Mouse (Mus musculus) liver, adult 2 months (tissue): ENCODE measurements at regions not wholly inside any gene's neighbourhood (a gene's known extent, or its start where the extent isn't known, plus 50 kb on each side); places are given as distances from the start of the nearest gene placed in this dataset.

Experiments used
- DNase-seq: peaks from one replicate; pipeline ENCODE4 v3.0.0-alpha.2; 2011; ENCODE audit warnings: low read depth, low spot score; ENCODE audit errors: extremely low read depth
- H3K27ac ChIP-seq: fragments of 200-500 bp; replicated peaks from 2 replicates; pipeline ENCODE4 v1.5.1; 2012; ENCODE audit warnings: low read depth, mild to moderate bottlenecking, control low read depth, inconsistent platforms, low read length; ENCODE audit not compliant: insufficient read depth
- H3K27me3 ChIP-seq: fragments of 200-500 bp; 2 replicates; pipeline ENCODE4 v1.6.1; 2012; ENCODE audit warnings: mild to moderate bottlenecking, moderate library complexity, low read length, inconsistent platforms; ENCODE audit not compliant: control insufficient read depth, insufficient read depth
- H3K36me3 ChIP-seq: fragments of 200-500 bp; 2 replicates; pipeline ENCODE4 v1.6.1; 2012; ENCODE audit warnings: low read length, inconsistent platforms; ENCODE audit not compliant: control insufficient read depth, insufficient read depth
- H3K4me1 ChIP-seq: fragments of 200-500 bp; 2 replicates; pipeline ENCODE4 v1.6.1; 2011; ENCODE audit warnings: low read length; ENCODE audit not compliant: control insufficient read depth, insufficient read depth
- H3K4me3 ChIP-seq: fragments of 200-500 bp; 2 replicates; pipeline ENCODE4 v1.5.1; 2011; ENCODE audit warnings: low read depth, mild to moderate bottlenecking, control low read depth, low read length, moderate library complexity; ENCODE audit not compliant: insufficient read depth
- H3K79me2 ChIP-seq: fragments of 200-500 bp; 2 replicates; pipeline ENCODE4 v1.6.1; 2012; ENCODE audit warnings: inconsistent platforms, mild to moderate bottlenecking, low read length, moderate library complexity; ENCODE audit not compliant: control insufficient read depth, insufficient read depth
- H3K9ac ChIP-seq: fragments of 200-500 bp; 2 replicates; pipeline ENCODE4 v1.6.1; 2012; ENCODE audit warnings: low read depth, mild to moderate bottlenecking, control low read depth, inconsistent platforms, low read length
- CTCF ChIP-seq: fragments of 200-500 bp; IDR thresholded peaks from 2 replicates; pipeline ENCODE4 v1.5.1; 2011; ENCODE audit warnings: low read depth, low read length, control low read depth
- POLR2A ChIP-seq: fragments of 200-500 bp; IDR thresholded peaks from 2 replicates; pipeline ENCODE4 v1.6.1; 2011; ENCODE audit warnings: low read length, control low read depth; ENCODE audit not compliant: insufficient read depth; ENCODE audit errors: extremely low read depth
- WGBS: fragments of 180-500 bp; shearing (Covaris S2); methylation state at CpG from one replicate; pipeline ENCODE4 v1.1.7; 2018; 5-methylcytosine and 5-hydroxymethylcytosine counted together

DNA sequence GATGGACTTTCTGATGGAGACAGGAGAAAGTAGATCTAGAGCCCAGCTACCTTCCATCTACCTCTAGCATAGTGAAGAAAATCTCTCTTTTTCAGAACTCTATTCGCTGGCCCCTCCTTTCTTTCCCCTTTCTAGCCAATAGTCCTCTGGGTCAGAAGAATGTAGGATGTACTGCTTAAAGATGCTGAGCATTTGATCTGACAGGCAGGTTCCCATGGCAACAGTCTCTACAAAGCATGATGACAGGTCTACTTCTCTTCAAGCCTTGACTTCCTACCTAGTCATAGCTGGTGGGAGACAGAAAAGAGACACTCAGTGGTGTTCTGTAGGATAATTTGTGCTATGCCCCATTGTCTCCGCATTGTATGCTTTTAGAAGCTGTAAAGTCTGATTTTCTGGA lies 112.0 kb downstream of the Olfr721-ps1 start:
- no peaks in the 10 kb centered on the region for H3K36me3 ChIP-seq
- H3K4me3 ChIP-seq: no peak overlapping the region
- H3K79me2 ChIP-seq: no peaks in the 10 kb centered on the region
- no peaks in the 10 kb centered on the region for H3K27me3 ChIP-seq
- 74% methylated on average over 2 of the region's 2 CpGs for WGBS
- no peak for TF ChIP-seq CTCF
- no peak for TF ChIP-seq POLR2A
- no peaks in the 10 kb centered on the region for H3K4me1 ChIP-seq
- DNase-seq: no peak
- no peak overlapping the region for H3K27ac ChIP-seq
- no peak overlapping the region for H3K9ac ChIP-seq

DNA sequence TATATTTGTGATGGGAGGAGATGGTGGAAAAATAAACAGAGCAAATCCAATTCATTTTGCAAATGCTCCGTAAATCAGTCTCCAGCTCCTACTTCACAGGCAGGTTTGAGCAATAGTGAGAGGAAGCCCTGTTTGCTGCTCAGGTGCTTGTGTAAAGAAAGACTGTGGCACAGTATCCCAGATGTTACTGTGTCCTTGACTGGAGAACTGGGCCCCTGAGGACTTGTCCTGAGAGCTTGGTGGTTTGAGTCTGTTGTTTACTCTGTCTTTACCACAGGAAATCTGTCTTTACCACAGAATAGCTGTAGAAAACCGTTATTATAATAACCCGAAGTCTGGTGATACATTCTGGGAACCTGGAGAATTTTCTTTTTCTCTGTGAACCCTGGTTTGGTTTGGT lies 112.4 kb downstream of the Olfr721-ps1 start:
- 40% methylated on average over 3 of the region's 3 CpGs for WGBS

DNA sequence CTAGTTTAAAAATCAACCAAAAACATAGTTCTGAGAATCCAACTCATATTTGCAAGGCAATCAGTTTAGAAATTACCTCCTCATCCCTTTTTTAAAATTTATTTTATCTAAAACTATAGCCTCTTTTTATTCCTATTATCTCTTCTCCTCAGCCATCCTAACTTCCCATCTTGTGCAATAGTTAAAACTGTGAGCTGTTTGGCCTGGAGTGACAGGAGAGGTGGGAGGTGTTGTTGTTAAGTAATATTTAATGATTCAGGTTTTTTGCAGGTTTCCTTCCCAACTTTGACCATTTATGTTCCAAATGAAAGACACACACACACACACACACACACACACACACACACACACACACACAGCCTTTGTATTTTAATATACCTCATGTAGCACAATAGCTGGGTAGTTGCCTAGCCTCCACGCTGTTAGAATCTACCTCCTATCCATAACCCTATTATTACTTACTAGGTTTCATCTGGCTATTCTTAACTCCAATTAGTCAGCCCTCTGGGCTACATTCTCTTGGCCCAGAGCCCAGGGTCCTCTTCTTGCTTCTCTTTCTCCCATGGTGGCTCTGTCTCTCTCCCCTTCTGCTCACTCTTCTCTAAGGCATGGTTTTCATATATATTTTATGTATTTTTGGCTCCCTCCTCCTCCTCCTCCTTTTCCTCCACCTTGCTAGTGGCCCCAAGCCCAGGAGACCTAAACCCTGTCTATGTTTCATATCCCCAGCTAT lies 113.5 kb downstream of the Olfr721-ps1 start:
- WGBS: 95% methylated on average over 1 of the region's 1 CpGs

More for the DNA sequence above, 112.4 kb downstream of the Olfr721-ps1 start:
- no peak overlapping the region for H3K27ac ChIP-seq
- H3K4me3 ChIP-seq: no peak overlapping the region
- H3K27me3 ChIP-seq: no peaks in the 10 kb centered on the region
- no peak overlapping the region for H3K9ac ChIP-seq
- no peaks in the 10 kb centered on the region for H3K36me3 ChIP-seq
- no peak for DNase-seq
- TF ChIP-seq POLR2A: no peak
- TF ChIP-seq CTCF: no peak
- H3K4me1 ChIP-seq: no peaks in the 10 kb centered on the region
- H3K79me2 ChIP-seq: no peaks in the 10 kb centered on the region

DNA sequence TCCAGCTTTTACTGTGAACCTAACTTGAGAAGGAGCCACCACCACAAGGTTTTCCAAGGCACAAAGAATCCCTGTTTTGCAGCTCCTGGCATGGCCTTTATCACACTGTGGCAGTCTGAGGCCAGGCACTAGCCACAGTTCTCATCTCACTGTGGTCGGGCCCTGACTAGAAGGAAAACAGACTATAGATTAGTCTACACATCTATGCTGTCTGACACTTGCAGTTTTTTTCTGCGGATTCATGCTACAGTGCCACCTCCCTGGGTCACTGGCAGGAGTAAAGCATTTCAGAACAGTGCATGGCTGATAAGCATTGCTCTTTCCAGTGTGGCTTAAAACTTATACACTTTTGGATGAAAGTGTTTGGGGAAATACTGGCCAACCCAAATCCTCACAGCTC lies 114.3 kb downstream of the Olfr721-ps1 start:
- no peak for DNase-seq
- TF ChIP-seq CTCF (no peak), POLR2A (no peak)
- Histone ChIP-seq H3K4me3 (no peak overlapping the region), H3K79me2 (no peaks in the 10 kb centered on the region), H3K27me3 (no peaks in the 10 kb centered on the region), H3K27ac (no peak overlapping the region), H3K36me3 (no peaks in the 10 kb centered on the region), H3K9ac (no peak overlapping the region), H3K4me1 (no peaks in the 10 kb centered on the region)
- WGBS: 84% methylated on average over 2 of the region's 2 CpGs

More for the DNA sequence above, 113.5 kb downstream of the Olfr721-ps1 start:
- Histone ChIP-seq H3K4me1 (no peaks in the 10 kb centered on the region), H3K9ac (no peak overlapping the region), H3K27me3 (no peaks in the 10 kb centered on the region), H3K79me2 (no peaks in the 10 kb centered on the region), H3K36me3 (no peaks in the 10 kb centered on the region), H3K4me3 (no peak overlapping the region), H3K27ac (no peak overlapping the region)
- no peak for TF ChIP-seq CTCF
- TF ChIP-seq POLR2A: no peak
- DNase-seq: no peak

DNA sequence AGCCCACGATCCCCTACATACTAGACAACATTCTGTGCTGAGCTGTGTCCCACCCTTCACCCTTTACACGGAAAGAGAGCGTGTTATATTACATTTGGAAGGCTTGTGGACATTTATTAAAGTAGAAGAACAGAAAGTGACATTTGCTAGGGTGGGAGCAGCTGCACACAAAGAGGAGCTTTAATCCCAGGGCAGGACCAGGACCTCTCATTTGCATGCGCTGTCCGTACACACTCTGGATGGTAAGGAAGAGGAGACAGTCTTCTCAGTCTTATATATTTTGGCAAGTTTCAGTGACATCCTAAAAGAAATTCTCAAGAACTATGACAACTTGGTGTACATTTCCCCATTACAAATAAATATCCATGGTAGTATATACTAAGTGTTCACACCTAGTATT lies 114.8 kb downstream of the Olfr721-ps1 start:
- Histone ChIP-seq H3K27me3 (no peaks in the 10 kb centered on the region), H3K36me3 (no peaks in the 10 kb centered on the region), H3K79me2 (no peaks in the 10 kb centered on the region), H3K4me1 (no peaks in the 10 kb centered on the region), H3K27ac (no peak overlapping the region), H3K9ac (no peak overlapping the region), H3K4me3 (no peak overlapping the region)
- DNase-seq: no peak
- TF ChIP-seq CTCF (no peak), POLR2A (no peak)
- WGBS: 93% methylated on average over 5 of the region's 5 CpGs

DNA sequence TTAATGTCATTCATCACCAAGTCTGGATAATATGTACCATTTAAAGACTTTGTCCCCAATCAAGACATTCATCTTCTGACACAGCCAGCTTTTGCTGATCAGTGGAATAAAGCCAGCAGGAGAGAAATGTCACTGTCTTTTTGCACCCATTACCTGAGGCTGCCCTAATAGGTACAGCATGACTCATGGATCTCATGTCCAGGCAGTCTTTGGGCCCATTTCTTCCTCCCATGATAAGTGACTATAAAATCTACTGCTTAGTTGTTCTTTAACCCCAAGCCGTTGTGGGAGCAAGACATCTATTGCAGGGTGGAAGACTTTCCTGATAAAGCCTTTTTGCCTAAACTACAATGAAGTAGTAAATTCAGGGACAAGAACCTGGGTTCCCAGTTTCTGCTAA lies 116.9 kb downstream of the Olfr721-ps1 start:
- DNase-seq: no peak
- no peaks in the 10 kb centered on the region for H3K4me1 ChIP-seq
- H3K9ac ChIP-seq: no peak overlapping the region
- no peaks in the 10 kb centered on the region for H3K27me3 ChIP-seq
- TF ChIP-seq POLR2A (no peak), CTCF (no peak)
- H3K79me2 ChIP-seq: no peaks in the 10 kb centered on the region
- no peak overlapping the region for H3K27ac ChIP-seq
- WGBS: 61% methylated on average over 1 of the region's 1 CpGs
- no peaks in the 10 kb centered on the region for H3K36me3 ChIP-seq
- no peak overlapping the region for H3K4me3 ChIP-seq
